In the genomic region with DNA sequence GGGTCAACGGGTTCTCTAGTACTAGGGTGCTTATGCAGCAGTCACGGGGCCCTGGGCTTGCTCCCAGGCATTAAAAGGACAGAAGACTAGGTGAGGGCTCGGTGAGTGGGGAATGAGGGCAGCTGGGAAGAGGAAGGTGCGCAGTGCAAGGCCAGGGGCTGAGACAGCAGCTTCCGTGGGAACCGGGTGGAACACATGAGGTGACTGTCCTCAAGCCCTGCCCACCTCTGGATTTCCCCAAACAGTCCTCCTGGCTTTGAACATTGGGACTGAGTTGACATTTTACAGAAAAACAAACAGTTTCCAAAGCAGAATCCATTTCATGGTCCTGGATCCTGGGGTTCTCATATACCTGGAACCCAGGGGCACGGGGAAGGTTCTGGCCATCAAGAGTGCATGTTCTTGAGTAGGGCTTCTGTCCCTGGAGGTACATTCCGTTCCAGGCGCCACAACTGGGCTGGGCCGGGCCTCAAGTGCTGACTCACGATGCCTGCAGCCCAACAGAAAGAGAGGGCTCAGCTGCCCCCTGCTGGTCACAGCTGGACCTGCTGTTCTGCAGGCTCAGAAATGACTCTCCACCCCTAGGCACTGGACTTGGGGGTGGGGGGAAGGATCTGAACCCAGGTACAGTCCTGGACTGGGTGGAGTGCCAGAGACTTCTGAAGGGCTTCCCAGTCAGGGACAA, we compare ENCODE assay signal across 8 mouse cellular contexts. TPM values are rescaled to one million over a fixed set of nuclear protein-coding genes. Genes with fewer than 3 reads are reported as not detected.
DNase-seq lines count a peak whose midpoint lies in the region; ATAC-seq and TF ChIP-seq lines count a peak whose summit lies in the region.

No protein-coding gene starts in this region.

- ATAC-seq in forebrain, embryonic 16.5 days, result peak; percentile 24
- ATAC-seq in lung, embryonic 14.5 days (ENCODE audit: insufficient read depth), result peak; percentile 30
- peak; percentile 31 for ATAC-seq in neutrophil, adult 5-6 weeks (ENCODE audit: extremely low read depth, insufficient number of reproducible peaks, low FRiP score, poor library complexity, severe bottlenecking)

- H3K9me3 ChIP-seq in ES-E14 (ENCODE audit: control insufficient read depth, insufficient read depth, low read depth, low read length), result no peaks in the 10 kb centered on the region
- H3K9me3 ChIP-seq in forebrain, embryonic 16.5 days (ENCODE audit: control insufficient read depth, low read length), result no peaks in the 10 kb centered on the region
- no peaks in the 10 kb centered on the region for H3K9me3 ChIP-seq in lung, embryonic 14.5 days (ENCODE audit: low read depth, low read length)

- peak overlapping the region; percentile 76 for H3K9ac ChIP-seq in ES-E14 (ENCODE audit: insufficient read depth, low read depth, low read length, poor library complexity, severe bottlenecking)
- H3K9ac ChIP-seq in forebrain, embryonic 16.5 days (replicated peaks; ENCODE audit: low read depth, low read length), result no peak overlapping the region
- H3K9ac ChIP-seq in lung, embryonic 14.5 days, result no peak overlapping the region

- WGBS in forebrain, embryonic 16.5 days, result 29% methylated on average over 11 of the region's 11 CpGs
- 23% methylated on average over 11 of the region's 11 CpGs for WGBS in lung, embryonic 14.5 days

- no peak overlapping the region for H3K4me2 ChIP-seq in forebrain, embryonic 16.5 days (ENCODE audit: low read length)
- H3K4me2 ChIP-seq in lung, embryonic 14.5 days, result peak overlapping the region; percentile 80; the same call in 1 of the 2 replicates

- in situ Hi-C loops in ES-E14 (cut with MboI; ENCODE audit: low sequenced_read_pairs in 2 of 2, unreplicated experiment in 2 of 2), result loop anchor here in 1 of 2 experiments (10.0 kb wide), 1 partner anchor 55 kb away; no protein-coding TSS in a partner anchor

- peak; percentile 90 for DNase-seq in ES-E14 (ENCODE audit: low read depth, low spot score)
- DNase-seq in cerebellum, adult 18-20 months, result peak; percentile 93 to 96
- DNase-seq in heart, postnatal 36 days, result peak; percentile 96 to 97
- DNase-seq in layer of hippocampus, adult 8-10 months (ENCODE audit: low spot score in 2 of 2), result peak; percentile 87 to 96
- DNase-seq in lung, embryonic 14.5 days, result peak; percentile 96
- peak; percentile 76 to 84 for DNase-seq in thymus, adult 18-20 months

- peak overlapping the region; percentile 32 to 62; a peak in 3 of 4 replicates for H3K4me3 ChIP-seq in ES-E14 (ENCODE audit: insufficient read depth in 1 of 2, low read depth in 1 of 2, low read length in 2 of 2, poor library complexity in 1 of 2, severe bottlenecking in 1 of 2)
- no peak overlapping the region for H3K4me3 ChIP-seq in forebrain, embryonic 16.5 days (replicated peaks; ENCODE audit: low read length)
- no peak overlapping the region for H3K4me3 ChIP-seq in lung, embryonic 14.5 days (ENCODE audit: low read depth, low read length)

- peaks cover 0 to 32% of the 10 kb centered on the region in 2 experiments; a peak in 2 of 4 replicates for H3K4me1 ChIP-seq in ES-E14 (ENCODE audit: control insufficient read depth in 2 of 2, insufficient read depth in 2 of 2, low read length in 2 of 2, poor library complexity in 1 of 2)
- H3K4me1 ChIP-seq in forebrain, embryonic 16.5 days (replicated peaks; ENCODE audit: control insufficient read depth, insufficient read depth, low read length), result peaks cover 49% of the 10 kb centered on the region
- peaks cover 37% of the 10 kb centered on the region for H3K4me1 ChIP-seq in lung, embryonic 14.5 days (ENCODE audit: insufficient read depth)

- intact Hi-C loops in heart, postnatal 36 days (cut with DNase I), result loop anchor here (1.0 kb wide), 1 partner anchor 57 kb away; no protein-coding TSS in a partner anchor

- peak overlapping the region; percentile 100 for H3K27ac ChIP-seq in ES-E14 (ENCODE audit: insufficient read depth, low read depth, low read length, poor library complexity, severe bottlenecking)
- H3K27ac ChIP-seq in forebrain, embryonic 16.5 days (ENCODE audit: low read length), result no peak overlapping the region
- peak overlapping the region; percentile 40; the same call in 1 of the 2 replicates for H3K27ac ChIP-seq in lung, embryonic 14.5 days (ENCODE audit: low read depth)

- peaks cover 15% of the 10 kb centered on the region; the same call in 1 of the 2 replicates for H3K36me3 ChIP-seq in ES-E14 (ENCODE audit: control insufficient read depth, insufficient read depth, low read length, poor library complexity, severe bottlenecking)
- no peaks in the 10 kb centered on the region; the same call in 1 of the 2 replicates for H3K36me3 ChIP-seq in forebrain, embryonic 16.5 days (ENCODE audit: control insufficient read depth, insufficient read depth)
- peaks cover 30% of the 10 kb centered on the region for H3K36me3 ChIP-seq in lung, embryonic 14.5 days (ENCODE audit: insufficient read depth)

- H3K27me3 ChIP-seq in forebrain, embryonic 16.5 days (replicated peaks; ENCODE audit: control insufficient read depth, insufficient read depth, low read length), result no peaks in the 10 kb centered on the region
- no peaks in the 10 kb centered on the region for H3K27me3 ChIP-seq in lung, embryonic 14.5 days (ENCODE audit: insufficient read depth, low read length)

- peak; percentile 99 for TF ChIP-seq CTCF in lung, embryonic 14.5 days (IDR thresholded peaks at IDR 0.05; ENCODE audit: low read depth)

TF ChIP-seq in ES-E14, 5 proteins besides CTCF, POLR2A, EP300 and RAD21:
- TF ChIP-seq MAFK (IDR thresholded peaks at IDR 0.05; ENCODE audit: insufficient read depth, low read depth, low read length), result peak; percentile 100
- TF ChIP-seq ZNF384 (IDR thresholded peaks at IDR 0.05; ENCODE audit: low read depth, low read length), result no peak
- TF ChIP-seq HCFC1 (IDR thresholded peaks at IDR 0.05; ENCODE audit: borderline replicate concordance, insufficient read depth, low read length), result peak; percentile 38; the same call in 1 of the 2 replicates
- peak; percentile 63; the same call in 1 of the 2 replicates for TF ChIP-seq ZC3H11A (IDR thresholded peaks at IDR 0.05; ENCODE audit: borderline replicate concordance, low read depth, low read length)
- 0 out of 2 replicates have a peak, but pooled peaks have one; percentile 19 for TF ChIP-seq CHD2 (IDR thresholded peaks at IDR 0.05; ENCODE audit: low read depth, low read length)

RNA-seq across cellular contexts. Expression of gene Frmd8, which starts 25.1 kb away (rescaled TPM):
- total RNA-seq in ES-E14 (2012; rRNA removed), result 33.4 and 35.7 TPM in 2 replicates
- polyA plus RNA-seq in forebrain, embryonic 16.5 days (2015; fragmentation: Nextera tagmentation; extraction: Ambion mirVana), result 20.9 and 21.5 TPM in 2 replicates
- total RNA-seq in heart, postnatal 36 days (2021), result 10 to 100 TPM; 11.4 to 11.7 TPM
- 10 to 100 TPM; 10.4 to 20.8 (median 16.3) TPM for total RNA-seq in layer of hippocampus, adult 8-10 months (2022)
- 37.9 and 42.2 TPM in 2 replicates for polyA plus RNA-seq in lung, embryonic 14.5 days (2014; fragmentation: Nextera tagmentation; extraction: Ambion mirVana)
- total RNA-seq in neutrophil, adult 5-6 weeks (2017), result 32.9 and 38.6 TPM in 2 replicates

RNA-seq across cellular contexts. Expression of gene Slc25a45, which starts 27.6 kb away (rescaled TPM):
- total RNA-seq in ES-E14 (2012; rRNA removed), result 1.2 and 1.9 TPM in 2 replicates
- polyA plus RNA-seq in forebrain, embryonic 16.5 days (2015; fragmentation: Nextera tagmentation; extraction: Ambion mirVana), result 1.5 and 2.0 TPM in 2 replicates
- 1 to 10 TPM; 3.4 to 4.2 TPM for total RNA-seq in heart, postnatal 36 days (2021)
- total RNA-seq in layer of hippocampus, adult 8-10 months (2022), result 1 to 10 TPM; 3.1 to 7.1 (median 4.5) TPM
- polyA plus RNA-seq in lung, embryonic 14.5 days (2014; fragmentation: Nextera tagmentation; extraction: Ambion mirVana), result 2.4 TPM in 2 replicates
- 56.6 and 64.7 TPM in 2 replicates for total RNA-seq in neutrophil, adult 5-6 weeks (2017)

RNA-seq across cellular contexts. Expression of gene Tigd3, which starts 44.0 kb away (rescaled TPM):
- total RNA-seq in ES-E14 (2012; rRNA removed), result 2.1 and 2.2 TPM in 2 replicates
- 11.0 and 13.7 TPM in 2 replicates for polyA plus RNA-seq in forebrain, embryonic 16.5 days (2015; fragmentation: Nextera tagmentation; extraction: Ambion mirVana)
- under 1 TPM; 0.57 to 0.64 TPM for total RNA-seq in heart, postnatal 36 days (2021)
- 1 to 10 TPM; 2.2 to 3.5 (median 2.9) TPM for total RNA-seq in layer of hippocampus, adult 8-10 months (2022)
- polyA plus RNA-seq in lung, embryonic 14.5 days (2014; fragmentation: Nextera tagmentation; extraction: Ambion mirVana), result 2.7 and 3.8 TPM in 2 replicates
- total RNA-seq in neutrophil, adult 5-6 weeks (2017), result 1.4 and 1.5 TPM in 2 replicates

Comparison
In these comparisons a context has a peak if more than half of its experiments do, and no peak if none do; other contexts are left out.
1. H3K4me3 ChIP-seq: peak in ES-E14 (2 of 2); none in forebrain, embryonic 16.5 days (single experiment) and lung, embryonic 14.5 days (single experiment).
2. Peak in every context shown above with its lines, with median percentiles within 50 percentile points of each other: DNase-seq and ATAC-seq.